In the genomic region with DNA sequence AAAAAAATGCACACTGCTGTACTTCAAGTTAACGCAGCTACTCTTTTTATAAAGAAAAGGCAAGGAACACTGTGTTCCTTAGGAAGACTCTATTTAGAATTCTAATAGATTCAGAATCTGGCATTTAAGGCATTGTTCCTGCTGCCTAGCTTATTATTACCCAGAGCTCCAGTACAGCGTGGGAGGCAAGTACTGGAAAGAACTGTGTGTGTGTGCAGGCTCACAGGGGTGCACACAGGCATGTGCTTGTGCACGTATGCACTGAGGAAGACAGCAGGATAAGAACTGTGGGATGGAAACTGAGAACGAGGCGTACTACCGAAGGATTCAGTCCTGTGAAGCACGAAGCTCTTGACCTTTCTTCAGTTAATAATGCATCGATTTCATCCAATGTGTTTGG, we compare ENCODE assay signal across 15 mouse cellular contexts. TPM values are rescaled to one million over a fixed set of nuclear protein-coding genes. Genes with fewer than 3 reads are reported as not detected.
DNase-seq lines count a peak whose midpoint lies in the region; ATAC-seq lines count a peak whose summit lies in the region.
"Had no signal": no experiment of that assay in that cellular context is flagged by ENCODE, and none has a peak within 500 bp of the region (broad histone marks: within the 10 kb centered on the region; RNA-seq: fewer than 3 reads in every experiment).

No protein-coding gene starts in this region.

- peaks cover 49% of the 10 kb centered on the region for H3K36me3 ChIP-seq in heart, embryonic 12.5 days

- DNase-seq in left cerebral cortex, adult 11 months (ENCODE audit: low spot score): peak; percentile 86
- DNase-seq in left cerebral cortex, postnatal 4 days: no peak
- peak; percentile 41 to 66 for DNase-seq in frontal cortex, postnatal 14 days (ENCODE audit: low spot score in 2 of 2)
- DNase-seq in layer of hippocampus, postnatal 10 days (ENCODE audit: low spot score in 2 of 2): peak; percentile 22 to 31
- DNase-seq in right cerebral cortex, postnatal 10 days (ENCODE audit: low spot score in 2 of 2): peak; percentile 70 to 84
- DNase-seq in adrenal gland, adult (ENCODE audit: inconsistent age in 2 of 2, low spot score in 1 of 2): no peak
- DNase-seq: adrenal gland, postnatal 14 days; cerebellum, adult 11-12 months; heart, adult 18-20 months; heart, postnatal 4 days had no signal

- H3K4me1 ChIP-seq in heart, embryonic 12.5 days (replicated peaks): no peaks in the 10 kb centered on the region
- H3K4me1 ChIP-seq: forebrain, embryonic 15.5 days; limb, embryonic 15.5 days; neural tube, embryonic 12.5 days had no signal

- no peak overlapping the region for H3K27ac ChIP-seq in heart, embryonic 12.5 days (ENCODE audit: poor library complexity, severe bottlenecking)
- H3K27ac ChIP-seq: forebrain, embryonic 15.5 days; limb, embryonic 15.5 days; neural tube, embryonic 12.5 days had no signal

- ATAC-seq in heart, embryonic 12.5 days (ENCODE audit: insufficient number of reproducible peaks, low FRiP score): no peak
- ATAC-seq: forebrain, embryonic 15.5 days had no signal

- H3K27me3 ChIP-seq in heart, embryonic 12.5 days (replicated peaks): no peaks in the 10 kb centered on the region
- H3K27me3 ChIP-seq: CH12.LX; forebrain, embryonic 15.5 days; limb, embryonic 15.5 days; neural tube, embryonic 12.5 days had no signal

- 95% methylated on average over 8 of the region's 8 CpGs for WGBS in heart, embryonic 12.5 days

- H3K4me2 ChIP-seq in heart, embryonic 12.5 days: no peak overlapping the region
- H3K4me2 ChIP-seq: forebrain, embryonic 15.5 days; limb, embryonic 15.5 days; neural tube, embryonic 12.5 days had no signal

- no peak overlapping the region for H3K4me3 ChIP-seq in heart, embryonic 12.5 days
- H3K4me3 ChIP-seq: forebrain, embryonic 15.5 days; limb, embryonic 15.5 days; neural tube, embryonic 12.5 days had no signal

- intact Hi-C loops in left cerebral cortex, postnatal 4 days (cut with DNase I): no loop called here

- H3K9me3 ChIP-seq in heart, embryonic 12.5 days (replicated peaks): no peaks in the 10 kb centered on the region
- H3K9me3 ChIP-seq: forebrain, embryonic 15.5 days; limb, embryonic 15.5 days; neural tube, embryonic 12.5 days had no signal

- H3K9ac ChIP-seq in heart, embryonic 12.5 days: no peak overlapping the region
- H3K9ac ChIP-seq: forebrain, embryonic 15.5 days; limb, embryonic 15.5 days; neural tube, embryonic 12.5 days had no signal

RNA-seq across cellular contexts. Expression of gene Smc5, which starts 59.4 kb away (rescaled TPM):
- total RNA-seq in left cerebral cortex, postnatal 4 days (2021): 10 to 100 TPM; 69.3 to 69.7 TPM
- 10 to 100 TPM; 39.1 to 41.3 TPM for total RNA-seq in layer of hippocampus, postnatal 10 days (2021)
- 35.1 and 38.6 TPM in 2 replicates for polyA plus RNA-seq in heart, embryonic 12.5 days (2016; fragmentation: Nextera tagmentation; extraction: Ambion mirVana)

Comparison
In these comparisons a context has a peak if more than half of its experiments do, and no peak if none do; other contexts are left out.
1. DNase-seq: peak in left cerebral cortex, adult 11 months (single experiment), frontal cortex, postnatal 14 days (2 of 2), layer of hippocampus, postnatal 10 days (2 of 2) and right cerebral cortex, postnatal 10 days (2 of 2); none in left cerebral cortex, postnatal 4 days (single experiment) and adrenal gland, adult (0 of 2).